Mouse (Mus musculus) central nervous system, embryonic 14 days (tissue): ENCODE data around the gene Ccdc77. TPM values are rescaled to one million over a fixed set of nuclear protein-coding genes. Genes with fewer than 3 reads are reported as not detected.

Source experiments
- polyA plus RNA-seq: library from polyadenylated mRNA; depleted of rRNA; stranded (reverse); fragments of >200 nt; gene quantifications from 2 replicates; pipeline ENCODE4 v1.2.3, GENCODE M21; 2012; rRNA removed

The Ccdc77 gene
- 13.2 and 14.2 TPM in 2 replicates for polyA plus RNA-seq

GRCm38 (mm10) chr6:120363688-120364522, at the start of gene Ccdc77, which contains the start of gene Kdm5a:
Gene Ccdc77, minus strand, starts transcription at chr6:120364374.
Gene Kdm5a, plus strand, starts transcription at chr6:120364124.

DNA sequence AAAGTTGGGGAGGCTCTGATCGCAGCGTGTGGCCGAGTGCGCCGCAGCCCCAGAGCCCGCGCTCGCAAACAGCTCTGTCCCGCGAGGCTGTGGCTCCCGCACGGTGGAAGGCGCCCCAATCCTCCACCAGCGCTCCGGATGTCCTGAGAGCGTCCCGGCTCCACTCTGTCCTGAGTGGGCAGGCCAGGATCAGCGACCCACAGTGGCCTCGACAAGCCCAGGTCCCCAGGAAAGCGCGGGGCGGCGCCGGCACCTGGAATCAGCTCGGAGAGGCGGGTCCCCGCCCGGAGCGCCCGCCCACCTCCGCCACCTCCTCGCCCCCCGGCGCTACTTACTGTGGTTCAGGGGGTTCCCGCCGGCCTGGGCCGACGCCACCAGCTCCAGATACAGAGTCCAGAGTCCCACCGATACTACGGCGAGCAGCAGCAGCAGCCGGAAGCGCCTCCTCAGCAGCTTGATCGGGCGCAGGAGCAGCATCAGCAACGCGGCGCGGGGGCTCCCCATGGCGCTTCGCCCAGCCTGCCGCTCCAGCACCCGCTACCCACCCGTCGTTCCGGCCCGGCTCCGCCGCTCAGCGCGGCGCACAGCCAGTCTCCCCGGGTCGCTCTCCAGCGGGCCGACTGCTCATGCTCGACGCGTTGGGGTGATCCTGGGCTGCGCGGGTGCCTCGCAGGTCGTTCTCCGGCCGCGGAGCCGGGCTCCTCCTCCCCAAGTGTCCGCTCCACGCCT, 70.0 kb downstream of the Ccdc77 start, which contains the start of the genes D330020A13Rik and B4galnt3:
Gene D330020A13Rik (plus strand): TSS at position 309 of the 729 bp plus-strand sequence.
Gene B4galnt3 (minus strand): TSS at position 504 of the 729 bp plus-strand sequence.

Other genes starting within 250 kb of the Ccdc77 start
- gene D330020A13Rik, start 70.0 kb downstream of the Ccdc77 start, polyA plus RNA-seq, result 0.10 and 0.29 TPM in 2 replicates
- gene B4galnt3, start 69.8 kb downstream of the Ccdc77 start, polyA plus RNA-seq, result 0.28 and 1.4 TPM in 2 replicates
- gene Kdm5a, start 250 bp downstream of the Ccdc77 start, polyA plus RNA-seq, result 13.8 and 13.9 TPM in 2 replicates
- 4.5 and 5.6 TPM in 2 replicates for gene Il17ra, start 98.9 kb upstream of the Ccdc77 start, polyA plus RNA-seq
- gene Tmem121b, start 129.4 kb upstream of the Ccdc77 start, polyA plus RNA-seq, result 9.9 and 11.3 TPM in 2 replicates
- gene Hdhd5, start 166.9 kb upstream of the Ccdc77 start, polyA plus RNA-seq, result 23.5 and 24.9 TPM in 2 replicates